Mouse (Mus musculus) megakaryocyte, embryonic 14.5 days (primary cell): Measurements from ENCODE around the gene Rcor1.

Source experiments
- FLI1 ChIP-seq: IDR thresholded peaks from 2 replicates; pipeline ENCODE4 v1.6.1; 2012; ENCODE audit warnings: low read length, inconsistent platforms, mixed read lengths
- GATA1 ChIP-seq: IDR thresholded peaks from 3 replicates; pipeline ENCODE4 v1.6.1; 2012; ENCODE audit warnings: mixed read lengths, low read length, inconsistent platforms, borderline replicate concordance

GRCm38 (mm10) chr12:111041196-111041595 is 2.0 kb downstream of the Rcor1 start:
- TF ChIP-seq GATA1: no peak
- TF ChIP-seq FLI1: no peak
